Mouse (Mus musculus) midbrain, postnatal 0 days (tissue): ENCODE measurements around the gene Slc51b. TPM values are rescaled to one million over a fixed set of nuclear protein-coding genes. Genes with fewer than 3 reads are reported as not detected.

Source experiments
- ATAC-seq: fragments of 200-750 bp; cut with Nextera tagmentation; 2 replicates; pipeline ENCODE4 v1.8.0; 2017; ENCODE audit warnings: moderate number of reproducible peaks, mild to moderate bottlenecking, moderate TSS enrichment, moderate library complexity; ENCODE audit not compliant: low FRiP score
- DNase-seq: peaks from one replicate; pipeline ENCODE4 v3.0.0-alpha.2; 2015; ENCODE audit warnings: low spot score
- H3K27ac ChIP-seq: fragments of 300-500 bp; sonication (generic); 2 replicates; pipeline ENCODE4 v1.5.1; 2014; ENCODE audit warnings: low read depth, mild to moderate bottlenecking, low read length, mixed read lengths
- H3K27me3 ChIP-seq: fragments of 300-500 bp; sonication (generic); 2 replicates; pipeline ENCODE4 v1.6.1; 2014; ENCODE audit warnings: low read length, control low read depth, mixed read lengths; ENCODE audit not compliant: insufficient read depth
- H3K36me3 ChIP-seq: fragments of 300-500 bp; sonication (generic); 2 replicates; pipeline ENCODE4 v1.6.1; 2014; ENCODE audit warnings: low read length, control low read depth, mixed read lengths; ENCODE audit not compliant: insufficient read depth
- H3K4me1 ChIP-seq: fragments of 300-500 bp; sonication (generic); 2 replicates; pipeline ENCODE4 v1.6.1; 2014; ENCODE audit warnings: mild to moderate bottlenecking, control low read depth, antibody characterized with exemption, low read length, mixed read lengths; ENCODE audit not compliant: insufficient read depth
- H3K4me2 ChIP-seq: fragments of 300-500 bp; sonication (generic); 2 replicates; pipeline ENCODE4 v1.6.1; 2014; ENCODE audit warnings: low read depth, mild to moderate bottlenecking, low read length, mixed read lengths; ENCODE audit not compliant: poor library complexity, severe bottlenecking
- H3K4me3 ChIP-seq: fragments of 300-500 bp; sonication (generic); 2 replicates; pipeline ENCODE4 v1.5.1; 2014; ENCODE audit warnings: low read depth, mild to moderate bottlenecking, low read length, moderate library complexity
- H3K9ac ChIP-seq: fragments of 300-500 bp; sonication (generic); replicated peaks from 2 replicates; pipeline ENCODE4 v1.6.1; 2014; ENCODE audit warnings: mild to moderate bottlenecking, low read length, moderate library complexity, mixed read lengths; ENCODE audit not compliant: poor library complexity, severe bottlenecking
- H3K9me3 ChIP-seq: fragments of 300-500 bp; sonication (generic); 2 replicates; pipeline ENCODE4 v1.6.1; 2016; ENCODE audit warnings: low read length, control low read depth
- CTCF ChIP-seq: IDR thresholded peaks from 2 replicates; pipeline ENCODE4 v1.5.1; 2016; ENCODE audit warnings: antibody characterized with exemption, mild to moderate bottlenecking
- WGBS: fragments of 180-500 bp; shearing (Covaris S2); extraction: QIAGEN DNeasy Blood & Tissue Kit; methylation state at CpG from one replicate; pipeline ENCODE4 v1.1.7; 2014; 5-methylcytosine and 5-hydroxymethylcytosine counted together
- polyA plus RNA-seq: library from polyadenylated mRNA; unstranded; fragments of >200 nt; fragmentation: Nextera tagmentation; extraction: Ambion mirVana; gene quantifications from 2 replicates; pipeline ENCODE4 v1.2.1, GENCODE M21; 2015
- total RNA-seq: library from RNA; depleted of rRNA; stranded (reverse); fragments of >200 nt; gene quantifications from 2 replicates; pipeline ENCODE4 v1.2.3, GENCODE M21; 2014

The Slc51b gene
- total and polyA plus RNA-seq, 2 experiments from 2014 or later, result not detected

GRCm38 (mm10) chr9:65394360-65394759 is 28.4 kb downstream of the Slc51b start:
- no peak overlapping the region for H3K27ac ChIP-seq
- H3K4me2 ChIP-seq, result no peak overlapping the region
- no peak overlapping the region for H3K4me3 ChIP-seq
- H3K9ac ChIP-seq, result no peak overlapping the region
- no peaks in the 10 kb centered on the region for H3K4me1 ChIP-seq
- H3K9me3 ChIP-seq, result no peaks in the 10 kb centered on the region
- H3K27me3 ChIP-seq, result peaks cover 22% of the 10 kb centered on the region
- no peak for ATAC-seq
- no peak for DNase-seq
- WGBS, result 63% methylated on average over 2 of the region's 2 CpGs
- H3K36me3 ChIP-seq, result no peaks in the 10 kb centered on the region
- TF ChIP-seq CTCF, result no peak

DNA sequence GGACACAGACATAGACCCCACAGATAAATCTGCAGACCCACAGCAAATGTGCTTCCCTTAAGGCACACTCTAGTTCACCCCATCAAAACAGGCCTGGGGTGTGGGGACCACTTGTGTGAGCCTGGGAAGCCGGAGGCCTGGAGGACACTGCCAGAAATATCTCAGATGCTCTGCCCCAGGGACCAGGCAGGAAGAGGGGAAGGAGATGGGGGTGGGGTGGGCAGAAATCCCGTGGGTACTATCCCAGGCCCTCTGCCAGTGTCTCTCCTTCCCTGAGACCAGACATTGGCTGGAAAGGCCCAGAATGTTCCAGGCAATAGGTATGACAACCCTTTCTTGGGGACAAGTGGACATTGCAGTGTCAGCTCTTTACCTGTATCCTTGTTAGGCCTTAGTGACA is 29.1 kb downstream of the Slc51b start:
- no peak overlapping the region for H3K4me2 ChIP-seq
- no peak overlapping the region for H3K4me3 ChIP-seq
- 45% methylated on average over 2 of the region's 2 CpGs for whole genome bisulfite sequencing
- H3K27ac ChIP-seq, result no peak overlapping the region
- H3K27me3 ChIP-seq, result peaks cover 22% of the 10 kb centered on the region
- TF ChIP-seq CTCF, result no peak
- DNase-seq (no peak), ATAC-seq (no peak)
- no peaks in the 10 kb centered on the region for H3K9me3 ChIP-seq
- no peaks in the 10 kb centered on the region for H3K4me1 ChIP-seq
- H3K36me3 ChIP-seq, result no peaks in the 10 kb centered on the region
- H3K9ac ChIP-seq, result no peak overlapping the region

DNA sequence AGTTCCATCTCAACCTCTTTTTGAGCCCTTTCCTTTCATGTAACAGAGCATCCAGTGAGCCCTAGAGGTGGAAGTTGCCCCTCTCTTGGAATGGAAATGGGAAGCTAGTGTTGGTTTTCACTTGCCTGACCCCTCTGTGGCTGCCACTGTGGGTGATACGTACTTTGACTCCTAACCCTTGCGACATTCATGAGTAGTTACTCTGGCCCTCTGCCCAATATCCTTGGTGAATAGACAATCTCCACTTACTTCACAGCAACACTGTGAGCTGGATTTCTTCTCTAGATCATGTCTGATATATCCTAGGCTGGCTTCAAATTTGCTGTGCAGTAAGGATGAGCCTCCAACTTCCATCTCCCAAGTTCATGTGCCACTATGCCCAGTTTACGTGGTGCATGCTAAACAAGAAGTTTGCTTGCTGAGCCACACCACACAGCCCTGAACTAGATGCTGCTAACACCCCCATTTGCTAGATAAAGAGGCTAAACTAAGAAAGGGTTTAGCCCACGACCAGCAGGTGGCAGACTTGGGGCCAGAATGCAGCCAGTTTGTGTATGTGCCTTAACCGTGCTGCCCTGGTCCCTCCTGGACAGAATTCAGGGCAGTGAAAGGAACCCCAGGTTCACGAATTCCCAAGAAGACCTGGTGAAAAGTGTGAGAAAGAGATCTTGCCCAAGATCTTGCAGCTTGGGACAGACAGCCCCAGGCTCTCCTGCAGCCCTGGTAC is 30.0 kb downstream of the Slc51b start:
- WGBS, result 25% methylated on average over 6 of the region's 6 CpGs
- Histone ChIP-seq H3K27me3 (peaks cover 22% of the 10 kb centered on the region), H3K9ac (no peak overlapping the region), H3K4me1 (no peaks in the 10 kb centered on the region), H3K36me3 (no peaks in the 10 kb centered on the region), H3K27ac (no peak overlapping the region), H3K4me3 (no peak overlapping the region), H3K9me3 (no peaks in the 10 kb centered on the region), H3K4me2 (no peak overlapping the region)
- no peak for ATAC-seq
- DNase-seq, result peak; percentile 47
- peak; percentile 75 for TF ChIP-seq CTCF

DNA sequence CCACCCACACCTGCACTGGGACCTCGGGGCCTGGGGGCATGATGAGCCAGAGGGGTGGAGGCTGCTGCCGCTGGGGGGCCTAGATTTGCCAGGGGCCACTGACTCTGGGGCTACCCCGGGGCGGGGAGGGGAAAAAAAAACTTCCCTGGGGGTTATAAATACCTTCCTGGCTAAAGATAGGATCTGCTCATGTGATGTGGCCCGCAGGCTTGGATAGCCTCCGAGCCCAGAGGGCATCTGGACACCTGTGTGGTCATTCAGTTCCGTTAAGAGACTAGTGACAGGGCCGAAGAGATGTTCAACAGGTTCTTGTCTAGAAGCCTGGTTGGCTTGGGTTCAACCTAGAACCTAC is 31.2 kb downstream of the Slc51b start, which contains the start of gene Kbtbd13:
TSS of gene Kbtbd13 (minus strand) at position 40 of the 352 bp plus-strand sequence.
- ATAC-seq, result no peak
- Histone ChIP-seq H3K27ac (no peak within 1 kb of the TSS), H3K36me3 (no peaks in the 10 kb centered on the region), H3K9ac (peak within 1 kb of the TSS; percentile 44), H3K4me2 (peak within 1 kb of the TSS; percentile 59), H3K27me3 (peaks cover 22% of the 10 kb centered on the region), H3K9me3 (no peaks in the 10 kb centered on the region), H3K4me3 (peak within 1 kb of the TSS; percentile 39), H3K4me1 (no peaks in the 10 kb centered on the region)
- no peak for DNase-seq
- TF ChIP-seq CTCF, result no peak
- WGBS, result 45% methylated on average over 8 of the region's 8 CpGs

DNA sequence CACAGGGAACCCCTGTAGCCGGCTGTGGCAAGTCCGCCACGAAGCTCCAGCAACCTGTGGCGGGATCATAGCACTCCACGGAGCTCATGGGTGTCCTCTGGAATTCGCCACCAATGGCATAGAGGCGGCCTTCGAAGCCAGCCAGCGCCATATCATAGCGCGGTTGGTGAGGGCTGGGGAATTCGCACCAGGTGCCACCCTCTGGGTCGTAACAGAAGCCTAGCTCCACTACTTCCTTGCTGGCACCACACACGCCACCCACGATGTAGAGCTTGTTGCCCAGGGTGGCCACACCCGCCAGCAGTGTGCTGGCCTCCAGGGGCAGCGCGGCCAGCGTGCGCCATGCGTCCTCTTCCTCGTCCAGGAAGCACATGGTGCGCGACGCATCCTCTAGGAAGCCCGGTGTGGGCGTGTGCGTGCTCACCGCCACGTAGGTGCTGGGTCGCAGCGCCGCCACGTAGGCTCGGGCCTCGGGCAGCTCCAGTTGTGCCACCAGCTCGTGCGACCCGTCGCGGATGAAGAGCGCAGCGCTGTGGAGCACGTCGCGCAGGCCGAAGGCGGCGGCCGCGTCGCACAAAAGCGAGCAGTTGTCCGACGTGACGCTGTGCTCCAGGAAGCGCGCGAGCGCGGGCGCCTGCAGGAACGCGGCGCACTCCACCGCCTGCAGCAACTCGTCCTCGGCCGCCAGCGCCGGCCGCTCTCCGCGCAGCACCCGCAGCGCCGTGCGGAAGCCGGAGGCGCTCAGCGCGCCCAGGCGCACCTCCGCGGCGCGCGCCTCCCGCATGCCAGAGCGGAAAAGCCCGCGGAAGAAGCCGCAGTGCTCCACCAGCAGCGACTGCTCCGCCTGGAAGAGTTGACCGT is 31.8 kb downstream of the Slc51b start:
- ATAC-seq, result peak; percentile 47; the same call in 1 of the 2 replicates
- WGBS, result 16% methylated on average over 90 of the region's 96 CpGs
- Histone ChIP-seq H3K9me3 (no peaks in the 10 kb centered on the region), H3K27ac (no peak overlapping the region), H3K4me3 (peak overlapping the region; percentile 39), H3K9ac (peak overlapping the region; percentile 44), H3K4me1 (no peaks in the 10 kb centered on the region), H3K4me2 (peak overlapping the region; percentile 59), H3K27me3 (peaks cover 22% of the 10 kb centered on the region), H3K36me3 (no peaks in the 10 kb centered on the region)
- DNase-seq, result peak; percentile 17
- no peak for TF ChIP-seq CTCF
